Mouse (Mus musculus) embryonic facial prominence, embryonic 13.5 days (tissue): Measurements from ENCODE around the gene Primpol. TPM values are rescaled to one million over a fixed set of nuclear protein-coding genes. Genes with fewer than 3 reads are reported as not detected.
A peak's percentile ranks its signal among the peaks of the same experiment; 100 is the strongest.
"Not testable (repeated sequence)": the region's sequence is repeated elsewhere in the genome, so short reads cannot be mapped to it uniquely, and the experiment has no call there.

Source experiments
- ATAC-seq: fragments of 200-750 bp; cut with Nextera tagmentation; 2 replicates; pipeline ENCODE4 v1.8.0; 2017; ENCODE audit warnings: low read depth; ENCODE audit not compliant: insufficient number of reproducible peaks, insufficient read depth, low FRiP score, low TSS enrichment
- H3K27ac ChIP-seq: fragments of 300-500 bp; sonication (generic); 2 replicates; pipeline ENCODE4 v1.5.1; 2015; ENCODE audit warnings: moderate library complexity, mild to moderate bottlenecking, inconsistent platforms
- H3K27me3 ChIP-seq: fragments of 300-500 bp; sonication (generic); 2 replicates; pipeline ENCODE4 v1.6.1; 2015; ENCODE audit warnings: mild to moderate bottlenecking, inconsistent platforms
- H3K36me3 ChIP-seq: fragments of 300-500 bp; sonication (generic); 2 replicates; pipeline ENCODE4 v1.6.1; 2015; ENCODE audit warnings: mild to moderate bottlenecking, inconsistent platforms
- H3K4me1 ChIP-seq: fragments of 300-500 bp; sonication (generic); 2 replicates; pipeline ENCODE4 v1.6.1; 2015; ENCODE audit warnings: inconsistent platforms
- H3K4me2 ChIP-seq: fragments of 300-500 bp; sonication (generic); 2 replicates; pipeline ENCODE4 v1.6.1; 2015; ENCODE audit warnings: moderate library complexity, mild to moderate bottlenecking, inconsistent platforms
- H3K4me3 ChIP-seq: fragments of 300-500 bp; sonication (generic); 2 replicates; pipeline ENCODE4 v1.5.1; 2015; ENCODE audit warnings: mild to moderate bottlenecking, inconsistent platforms
- H3K9ac ChIP-seq: fragments of 300-500 bp; sonication (generic); 2 replicates; pipeline ENCODE4 v1.6.1; 2015; ENCODE audit warnings: mild to moderate bottlenecking, inconsistent platforms
- H3K9me3 ChIP-seq: fragments of 300-500 bp; sonication (generic); 2 replicates; pipeline ENCODE4 v1.6.1; 2016; ENCODE audit warnings: inconsistent platforms
- WGBS: fragments of 180-500 bp; shearing (Covaris S2); methylation state at CpG from one replicate; pipeline ENCODE4 v1.1.7; 2015; ENCODE audit warnings: mixed read lengths; 5-methylcytosine and 5-hydroxymethylcytosine counted together
- polyA plus RNA-seq: library from polyadenylated mRNA; unstranded; fragments of >200 nt; fragmentation: Nextera tagmentation; extraction: Ambion mirVana; gene quantifications from 2 replicates; pipeline ENCODE4 v1.2.1, GENCODE M21; 2015

Primpol gene
- polyA plus RNA-seq, 1 experiment from 2014 or later = 15.7 TPM

DNA sequence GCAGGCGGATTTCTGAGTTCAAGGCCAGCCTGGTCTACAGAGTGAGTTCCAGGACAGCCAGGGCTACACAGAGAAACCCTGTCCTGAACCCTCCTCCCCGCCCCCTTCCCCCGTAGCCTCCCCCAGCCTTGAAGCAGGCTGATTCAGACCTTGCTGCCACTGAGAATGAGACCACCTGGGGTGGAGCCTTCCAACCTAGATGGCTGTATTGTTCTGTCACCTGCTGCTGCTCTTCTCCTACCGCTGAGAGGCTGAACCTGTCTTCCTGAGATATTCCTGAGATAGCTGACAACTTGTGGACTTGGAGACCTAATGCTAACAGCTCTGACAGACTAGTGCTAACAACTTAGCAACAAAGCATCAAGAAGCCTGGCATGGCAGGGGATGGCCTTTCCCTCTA, 32.7 kb downstream of the Primpol start:
- H3K27ac ChIP-seq, H3K4me3 ChIP-seq, ATAC-seq, H3K4me1 ChIP-seq, H3K9me3 ChIP-seq, H3K27me3 ChIP-seq, H3K4me2 ChIP-seq, H3K9ac ChIP-seq: not testable (repeated sequence)
- H3K36me3 ChIP-seq = peaks cover 24% of the 10 kb centered on the region
- WGBS = 62% methylated on average over 4 of the region's 4 CpGs

DNA sequence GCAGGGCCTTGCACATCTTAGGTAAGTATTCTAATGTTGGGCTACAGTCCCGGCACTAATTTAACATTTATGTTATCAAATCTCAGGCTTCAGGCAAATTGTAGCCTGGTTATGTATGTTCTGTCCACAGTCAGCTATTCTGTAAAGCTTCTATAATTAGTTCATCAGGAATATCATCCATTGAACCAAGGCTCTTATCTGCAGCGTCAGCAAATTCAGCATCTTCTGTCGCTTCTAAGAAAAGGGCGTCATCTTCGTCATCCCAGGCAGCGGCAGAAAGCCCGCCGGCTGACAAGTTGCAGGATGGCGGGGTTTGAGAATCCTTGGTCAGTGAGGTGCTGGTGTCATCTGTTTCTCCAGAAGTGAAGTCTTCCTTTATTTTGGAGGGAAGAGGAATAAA, 38.2 kb downstream of the Primpol start:
- peaks cover 68% of the 10 kb centered on the region for H3K36me3 ChIP-seq
- H3K27me3 ChIP-seq = no peaks in the 10 kb centered on the region
- WGBS = 96% methylated on average over 9 of the region's 9 CpGs
- H3K27ac ChIP-seq = no peak overlapping the region
- no peak overlapping the region for H3K4me2 ChIP-seq
- no peak for ATAC-seq
- no peaks in the 10 kb centered on the region for H3K9me3 ChIP-seq
- H3K4me1 ChIP-seq = no peaks in the 10 kb centered on the region
- H3K4me3 ChIP-seq = no peak overlapping the region
- H3K9ac ChIP-seq = no peak overlapping the region

DNA sequence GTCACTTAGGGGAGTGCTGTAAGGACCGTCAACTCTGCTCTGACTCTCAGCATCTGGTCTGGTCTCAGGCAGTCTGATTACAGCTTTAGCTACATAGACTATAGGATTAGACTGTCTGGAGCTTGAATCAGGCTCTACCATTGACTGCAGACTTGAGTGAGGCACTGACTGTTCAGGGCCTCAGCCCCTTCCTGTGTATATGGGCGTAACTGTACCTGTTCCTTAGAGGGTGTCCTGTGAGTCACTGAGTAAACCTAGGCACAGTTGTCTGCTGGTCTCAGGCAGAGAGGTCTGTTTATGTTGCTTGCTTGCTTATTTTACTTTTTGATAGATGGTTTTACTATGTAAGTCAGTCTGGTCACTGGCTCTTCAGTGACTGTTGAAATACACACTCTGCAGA, 43.0 kb downstream of the Primpol start:
- H3K9me3 ChIP-seq = no peaks in the 10 kb centered on the region
- 87% methylated on average over 2 of the region's 2 CpGs for WGBS
- no peaks in the 10 kb centered on the region for H3K27me3 ChIP-seq
- no peak overlapping the region for H3K4me3 ChIP-seq
- no peaks in the 10 kb centered on the region for H3K4me1 ChIP-seq
- peaks cover 56% of the 10 kb centered on the region for H3K36me3 ChIP-seq
- no peak overlapping the region for H3K27ac ChIP-seq
- no peak for ATAC-seq
- H3K4me2 ChIP-seq = no peak overlapping the region
- no peak overlapping the region for H3K9ac ChIP-seq

DNA sequence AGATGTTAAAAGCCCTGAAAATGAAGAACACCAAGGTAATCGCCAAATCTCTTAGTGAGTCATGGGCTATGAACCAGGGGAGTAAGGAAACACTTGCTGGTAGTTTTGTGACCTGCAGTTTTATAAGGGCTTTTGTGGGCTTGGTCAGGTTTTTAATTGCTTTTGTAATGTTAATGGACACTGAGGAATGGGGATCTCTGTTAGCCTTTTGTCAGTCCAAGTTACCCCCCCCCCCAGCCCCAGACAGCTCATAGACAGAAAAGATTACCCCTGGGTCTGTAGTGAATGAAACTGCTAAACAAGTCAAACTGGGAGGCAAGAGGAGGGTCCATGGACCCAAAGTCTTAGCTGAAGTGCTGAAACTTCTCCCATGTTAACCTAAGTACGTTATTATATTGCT, 43.6 kb downstream of the Primpol start:
- 87% methylated on average over 2 of the region's 2 CpGs for WGBS
- no peak overlapping the region for H3K4me2 ChIP-seq
- ATAC-seq = no peak
- H3K27me3 ChIP-seq = no peaks in the 10 kb centered on the region
- peaks cover 51% of the 10 kb centered on the region for H3K36me3 ChIP-seq
- H3K27ac ChIP-seq = no peak overlapping the region
- H3K9me3 ChIP-seq = no peaks in the 10 kb centered on the region
- no peak overlapping the region for H3K4me3 ChIP-seq
- H3K9ac ChIP-seq = no peak overlapping the region
- H3K4me1 ChIP-seq = no peaks in the 10 kb centered on the region

DNA sequence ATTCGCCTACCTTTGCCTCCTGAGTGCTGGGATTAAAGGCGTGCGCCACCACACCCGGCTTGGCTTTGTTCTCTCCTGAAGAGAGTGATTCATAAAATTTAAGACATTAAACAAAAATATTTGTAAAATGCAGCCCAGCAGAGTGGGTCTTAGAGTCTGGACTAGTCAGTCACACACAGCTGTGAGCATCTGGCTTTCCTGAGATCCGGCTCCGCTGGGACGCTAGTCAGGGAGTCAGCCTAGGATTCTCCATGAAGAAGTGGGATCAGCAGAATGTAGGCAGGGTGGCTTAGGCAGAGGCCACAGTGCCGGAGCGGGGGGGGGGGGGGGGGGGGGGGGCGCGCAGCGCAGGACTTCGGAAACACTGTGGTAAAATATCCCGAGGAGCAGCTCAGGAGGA, 46.3 kb downstream of the Primpol start:
- no peaks in the 10 kb centered on the region for H3K9me3 ChIP-seq
- H3K9ac ChIP-seq = no peak overlapping the region
- H3K4me1 ChIP-seq = no peaks in the 10 kb centered on the region
- WGBS = 97% methylated on average over 11 of the region's 14 CpGs
- no peak overlapping the region for H3K4me3 ChIP-seq
- H3K4me2 ChIP-seq = no peak overlapping the region
- ATAC-seq = no peak
- no peaks in the 10 kb centered on the region for H3K27me3 ChIP-seq
- peaks cover 33% of the 10 kb centered on the region for H3K36me3 ChIP-seq
- H3K27ac ChIP-seq = no peak overlapping the region

DNA sequence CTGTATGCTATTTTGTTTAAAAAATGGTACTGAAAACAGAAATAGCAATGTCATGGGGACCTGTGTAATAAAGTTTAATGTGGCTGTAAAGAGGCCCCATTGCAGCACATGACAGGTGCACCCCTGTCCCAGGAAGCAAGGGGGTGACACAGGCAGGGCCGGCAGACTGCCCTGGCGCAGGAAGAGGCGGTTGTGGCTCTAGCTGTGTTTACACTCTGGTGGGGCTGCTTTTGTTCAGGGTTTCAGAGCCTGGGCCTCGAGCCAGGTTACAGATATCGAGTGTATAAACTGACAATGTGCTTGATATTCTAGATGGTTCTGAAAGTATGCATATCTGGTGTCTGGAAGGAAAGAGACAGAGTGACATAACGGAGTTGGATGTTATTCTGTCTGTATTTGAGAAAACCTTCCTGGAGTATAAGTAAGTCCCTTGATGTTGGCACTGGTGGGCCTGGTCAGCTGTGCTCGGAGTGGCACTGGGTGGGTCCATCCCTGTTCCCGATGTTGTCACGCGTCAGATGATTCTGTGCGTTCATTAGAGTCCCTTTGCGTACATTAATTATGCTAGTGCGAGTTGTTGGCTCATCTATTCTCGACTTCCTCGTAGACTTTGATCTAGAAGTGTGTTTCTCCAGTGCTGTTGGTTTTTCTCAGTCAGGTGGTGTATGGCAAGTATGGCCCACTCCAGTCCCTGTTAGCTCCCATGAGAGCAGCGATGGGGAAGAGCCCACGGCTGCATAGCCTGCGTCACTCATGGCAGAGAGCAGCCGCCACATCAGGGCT, 47.2 kb downstream of the Primpol start:
- Histone ChIP-seq H3K9ac (no peak overlapping the region), H3K4me2 (no peak overlapping the region), H3K27ac (no peak overlapping the region), H3K27me3 (no peaks in the 10 kb centered on the region), H3K36me3 (peaks cover 32% of the 10 kb centered on the region), H3K4me1 (no peaks in the 10 kb centered on the region), H3K4me3 (no peak overlapping the region), H3K9me3 (no peaks in the 10 kb centered on the region)
- 92% methylated on average over 19 of the region's 19 CpGs for WGBS
- ATAC-seq = no peak

DNA sequence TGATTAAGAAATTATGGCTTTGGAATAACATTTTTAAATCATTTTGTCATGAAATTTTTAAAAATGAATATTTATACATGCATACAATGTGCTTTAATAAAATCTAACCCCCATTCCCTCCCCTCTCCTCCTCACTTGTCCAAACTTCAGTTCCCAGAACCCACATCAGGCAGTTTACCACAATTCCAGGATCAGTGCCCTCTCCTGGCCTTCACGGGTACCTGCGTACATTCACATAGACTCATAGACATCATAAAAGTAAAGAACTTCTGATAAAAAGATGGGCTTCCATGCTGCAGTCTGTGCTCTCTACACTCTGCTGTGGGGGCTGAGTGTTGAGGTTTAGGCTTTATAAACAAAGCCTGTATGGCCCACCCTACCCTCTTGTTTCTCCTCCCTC, 48.1 kb downstream of the Primpol start:
- Histone ChIP-seq H3K9ac (no peak overlapping the region), H3K4me3 (no peak overlapping the region), H3K27ac (no peak overlapping the region), H3K27me3 (no peaks in the 10 kb centered on the region), H3K36me3 (peaks cover 24% of the 10 kb centered on the region), H3K4me2 (no peak overlapping the region), H3K4me1 (no peaks in the 10 kb centered on the region), H3K9me3 (no peaks in the 10 kb centered on the region)
- no peak for ATAC-seq
- 86% methylated on average over 2 of the region's 2 CpGs for WGBS

DNA sequence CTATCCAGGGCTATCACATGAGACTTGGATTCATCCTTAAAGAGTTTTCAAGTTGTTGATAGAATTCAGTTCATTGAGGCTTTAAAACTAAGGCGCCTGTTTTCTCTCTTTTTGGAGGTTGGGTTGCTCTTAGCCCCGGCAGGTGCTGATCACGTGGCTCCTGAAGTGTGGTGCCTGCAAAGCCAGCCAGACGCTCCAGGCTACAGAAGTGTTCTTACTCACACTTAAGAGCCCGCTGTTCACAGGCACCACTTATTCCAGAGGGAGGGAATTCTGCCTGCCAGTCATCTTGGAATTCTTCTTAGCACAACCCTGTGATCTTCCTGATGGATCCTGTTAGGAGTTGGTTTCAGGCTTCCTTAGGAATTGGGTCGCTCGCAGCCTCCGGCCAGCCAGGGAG, 49.1 kb downstream of the Primpol start:
- Histone ChIP-seq H3K27me3 (no peaks in the 10 kb centered on the region), H3K27ac (no peak overlapping the region), H3K4me1 (no peaks in the 10 kb centered on the region), H3K4me3 (no peak overlapping the region), H3K9ac (no peak overlapping the region), H3K36me3 (peaks cover 23% of the 10 kb centered on the region), H3K9me3 (no peaks in the 10 kb centered on the region), H3K4me2 (no peak overlapping the region)
- 77% methylated on average over 8 of the region's 8 CpGs for WGBS
- ATAC-seq = no peak

DNA sequence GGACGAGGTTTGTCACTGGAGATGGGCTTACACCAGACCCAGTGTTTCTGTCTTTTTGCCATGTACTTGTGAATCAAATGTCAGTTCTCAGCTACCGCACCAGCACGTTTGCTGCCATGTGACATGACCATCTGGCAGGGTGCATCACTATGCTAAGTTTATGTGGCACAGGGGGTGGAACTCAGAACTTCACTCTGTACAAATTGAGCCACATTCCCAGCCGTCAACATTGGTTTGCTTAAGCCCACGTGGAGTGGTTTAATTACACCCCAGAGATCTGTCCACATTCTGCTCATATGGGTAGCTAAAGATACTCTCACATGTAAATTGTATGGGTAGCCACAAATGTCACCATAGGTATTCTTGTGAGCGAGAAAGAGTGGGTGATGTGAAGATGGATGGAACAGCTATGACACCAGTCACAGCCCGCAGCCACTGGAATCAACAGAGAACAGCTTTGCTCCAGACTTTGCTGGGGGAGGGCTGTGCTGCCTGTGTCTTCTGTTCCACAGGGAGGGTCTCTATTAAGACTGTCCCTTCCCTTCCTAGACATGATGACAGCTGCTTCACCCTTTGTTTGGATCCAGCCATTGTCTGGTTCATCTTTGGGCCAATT, 50.0 kb downstream of the Primpol start:
- Histone ChIP-seq H3K4me1 (no peaks in the 10 kb centered on the region), H3K9ac (no peak overlapping the region), H3K36me3 (peaks cover 22% of the 10 kb centered on the region), H3K4me3 (no peak overlapping the region), H3K9me3 (no peaks in the 10 kb centered on the region), H3K27ac (no peak overlapping the region), H3K27me3 (no peaks in the 10 kb centered on the region), H3K4me2 (no peak overlapping the region)
- no peak for ATAC-seq
- WGBS = 76% methylated on average over 7 of the region's 7 CpGs

DNA sequence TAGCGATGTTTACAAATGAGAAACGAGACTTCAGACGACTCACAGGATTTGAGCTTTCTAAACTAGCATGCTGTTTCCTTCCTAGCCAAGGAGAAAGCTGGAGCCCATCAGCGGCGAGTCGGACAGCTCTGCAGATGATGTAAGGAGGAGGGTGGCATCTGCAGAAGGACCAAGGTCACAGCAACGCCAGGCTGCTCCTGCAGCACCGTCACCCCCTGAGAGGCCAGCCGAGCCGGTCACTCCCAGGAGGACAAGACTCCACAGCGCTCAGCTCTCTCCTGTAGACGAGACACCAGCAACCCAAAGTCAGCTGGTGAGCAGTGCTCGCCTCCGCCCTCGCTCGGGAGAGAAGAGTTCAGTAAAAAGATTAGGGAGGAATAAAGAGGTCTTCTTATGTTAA, 54.7 kb downstream of the Primpol start:
- no peak overlapping the region for H3K9ac ChIP-seq
- peaks cover 30% of the 10 kb centered on the region for H3K36me3 ChIP-seq
- no peaks in the 10 kb centered on the region for H3K9me3 ChIP-seq
- no peak overlapping the region for H3K4me3 ChIP-seq
- H3K4me1 ChIP-seq = no peaks in the 10 kb centered on the region
- no peak overlapping the region for H3K27ac ChIP-seq
- no peaks in the 10 kb centered on the region for H3K27me3 ChIP-seq
- no peak overlapping the region for H3K4me2 ChIP-seq
- WGBS = 89% methylated on average over 16 of the region's 16 CpGs
- no peak for ATAC-seq

DNA sequence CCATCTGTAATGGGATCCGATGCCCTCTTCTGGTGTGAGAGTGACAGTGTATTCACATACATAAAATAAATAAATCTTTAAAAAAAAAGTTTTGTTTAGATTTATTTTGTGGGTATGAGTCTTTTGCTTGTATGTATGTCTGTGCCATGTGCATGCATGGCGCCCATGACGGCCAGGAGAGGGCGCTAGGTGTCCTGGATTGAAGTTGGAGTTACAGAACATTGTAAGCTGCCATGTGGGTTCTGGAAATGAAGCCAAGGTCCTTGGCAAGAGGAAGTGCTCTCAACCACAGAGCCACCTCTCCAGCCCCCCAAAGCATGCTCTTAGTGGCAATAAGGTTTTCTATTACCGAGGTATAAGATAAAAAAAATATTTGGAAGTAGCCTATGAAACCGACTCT, 57.6 kb downstream of the Primpol start:
- WGBS = 75% methylated on average over 6 of the region's 6 CpGs
- H3K4me1 ChIP-seq = no peaks in the 10 kb centered on the region

DNA sequence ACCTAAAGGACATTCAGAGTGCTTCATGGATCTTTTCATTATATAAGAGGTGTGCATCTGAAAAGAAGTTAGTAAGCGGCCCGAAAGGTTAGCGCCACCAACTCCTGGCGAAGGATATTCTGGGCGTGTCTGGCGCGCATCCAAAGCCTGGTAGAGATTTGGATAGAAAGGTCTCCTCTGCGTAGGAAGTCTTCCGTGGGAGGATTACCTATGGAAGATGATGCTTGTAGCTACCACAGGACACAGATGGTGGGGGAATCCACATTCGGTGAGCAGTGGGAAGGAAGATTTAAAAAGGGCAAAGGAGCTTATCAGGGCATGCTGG, 64.6 kb downstream of the Primpol start:
- H3K4me3 ChIP-seq = peak overlapping the region; percentile 59
- 3% methylated on average over 10 of the region's 10 CpGs for WGBS
- ATAC-seq = no peak

More for the DNA sequence above, 57.6 kb downstream of the Primpol start:
- Histone ChIP-seq H3K9me3 (no peaks in the 10 kb centered on the region), H3K36me3 (peaks cover 35% of the 10 kb centered on the region), H3K4me2 (no peak overlapping the region), H3K27ac (no peak overlapping the region), H3K27me3 (no peaks in the 10 kb centered on the region), H3K4me3 (no peak overlapping the region), H3K9ac (no peak overlapping the region)
- ATAC-seq = no peak

More for the DNA sequence above, 64.6 kb downstream of the Primpol start:
- H3K4me2 ChIP-seq = peak overlapping the region; percentile 78
- peaks cover 10% of the 10 kb centered on the region for H3K4me1 ChIP-seq
- no peaks in the 10 kb centered on the region for H3K27me3 ChIP-seq
- peaks cover 12% of the 10 kb centered on the region for H3K36me3 ChIP-seq
- H3K9me3 ChIP-seq = no peaks in the 10 kb centered on the region
- H3K9ac ChIP-seq = peak overlapping the region; percentile 71
- H3K27ac ChIP-seq = 0 out of 2 replicates have a peak overlapping the region, but pooled peaks have one; percentile 80
